Mouse (Mus musculus) lung, adult 2 months (tissue): Measurements from ENCODE around the gene 7420426K07Rik.

Experiments
- CTCF ChIP-seq: fragments of 200-500 bp; IDR thresholded peaks from 2 replicates; pipeline ENCODE4 v1.5.1; 2011; ENCODE audit warnings: mild to moderate bottlenecking, low read length, control low read depth; ENCODE audit not compliant: insufficient read depth
- POLR2A ChIP-seq: fragments of 200-500 bp; IDR thresholded peaks from 2 replicates; pipeline ENCODE4 v1.6.1; 2011; ENCODE audit warnings: low read depth, mild to moderate bottlenecking, control low read depth, low read length, borderline replicate concordance; ENCODE audit errors: extremely low read depth

- TF ChIP-seq CTCF, result no peak
- TF ChIP-seq POLR2A, result no peak
Observed at GRCm38 (mm10) chr9:98953830-98954229, 50.9 kb downstream of the 7420426K07Rik start.
